Mouse (Mus musculus): Measurements from ENCODE around the gene Sfi1. TPM values are rescaled to one million over a fixed set of nuclear protein-coding genes. Genes with fewer than 3 reads are reported as not detected.
"Not testable (repeated sequence)": the region's sequence is repeated elsewhere in the genome, so short reads cannot be mapped to it uniquely, and the experiment has no call there.

Gene Sfi1
- polyA plus RNA-seq, 1 experiment from 2014 or later: 20.6 TPM

DNA sequence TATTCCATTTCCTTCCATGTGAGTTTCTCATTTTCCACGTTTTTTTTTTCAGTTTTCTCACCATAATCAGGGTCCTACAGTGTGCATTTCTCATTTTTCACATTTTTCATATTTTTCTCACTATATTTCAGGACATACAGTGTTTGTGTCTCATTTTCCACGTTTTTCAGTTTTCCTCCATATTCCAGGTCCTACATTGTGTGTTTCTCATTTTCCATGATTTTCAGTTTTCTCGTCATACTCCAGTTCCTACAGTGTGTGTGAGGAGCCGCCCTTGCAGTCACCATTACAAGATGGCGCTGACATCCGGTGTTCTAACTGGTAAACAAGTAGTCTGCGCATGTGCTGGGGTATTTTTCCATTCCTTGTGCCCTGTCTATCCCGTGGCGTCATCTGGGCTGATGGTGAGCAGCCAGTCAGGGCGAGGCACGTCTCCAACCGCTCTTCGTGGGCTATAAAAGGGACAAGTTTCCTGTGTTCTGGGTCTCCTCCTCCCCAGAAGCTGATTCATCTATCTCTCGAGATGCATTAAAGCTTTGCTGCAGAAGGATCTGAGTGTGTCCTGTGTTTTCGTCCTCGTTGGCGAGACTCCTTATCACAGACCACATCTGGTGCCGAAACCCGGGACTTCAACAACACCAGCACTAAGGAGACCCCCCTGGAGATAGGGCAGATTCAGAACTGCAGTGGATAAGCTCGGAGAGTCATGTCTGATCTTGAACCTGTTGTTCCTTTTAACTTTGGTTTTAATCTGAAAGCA lies 88.6 kb downstream of the Sfi1 start:
- H3K27me3 ChIP-seq (replicated peaks); H3K4me1 ChIP-seq; H3K4me3 ChIP-seq; H3K27ac ChIP-seq; H3K36me3 ChIP-seq (replicated peaks); ATAC-seq (replicated peaks); H3K9ac ChIP-seq; H3K4me2 ChIP-seq: not testable (repeated sequence)
- WGBS: 86% methylated on average over 20 of the region's 20 CpGs
- H3K9me3 ChIP-seq: peaks cover 45% of the 10 kb centered on the region

DNA sequence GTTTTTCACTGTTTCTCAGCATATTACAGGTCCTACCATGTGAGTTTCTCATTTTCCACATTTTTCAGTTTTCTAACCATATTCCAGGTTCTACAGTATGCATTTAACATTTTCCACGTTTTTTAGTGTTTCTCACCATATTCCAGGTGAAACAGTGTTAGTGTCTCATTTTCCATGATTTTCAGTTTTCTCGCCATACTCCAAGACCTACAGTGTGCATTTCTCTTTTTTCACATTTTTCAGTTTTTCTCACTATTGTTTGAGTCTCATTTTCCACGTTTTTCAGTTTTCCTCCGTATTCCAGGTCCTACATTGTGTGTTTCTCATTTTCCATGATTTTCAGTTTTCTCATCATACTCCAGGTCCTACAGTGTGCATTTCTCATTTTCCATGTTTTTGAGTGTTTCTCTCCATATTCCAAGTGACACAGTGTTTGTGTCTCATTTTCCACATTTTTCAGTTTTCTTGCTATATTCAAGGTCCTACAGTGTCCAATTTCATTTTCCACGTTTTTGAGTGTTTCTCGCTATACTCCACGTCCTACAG lies 89.6 kb downstream of the Sfi1 start:
- H3K27me3 ChIP-seq (replicated peaks): no peaks in the 10 kb centered on the region
- ATAC-seq (replicated peaks): no peak
- H3K4me2 ChIP-seq: no peak overlapping the region
- H3K4me1 ChIP-seq: no peaks in the 10 kb centered on the region
- H3K4me3 ChIP-seq: no peak overlapping the region
- no peak overlapping the region for H3K27ac ChIP-seq
- peaks cover 45% of the 10 kb centered on the region for H3K9me3 ChIP-seq
- 58% methylated on average over 7 of the region's 7 CpGs for WGBS
- H3K36me3 ChIP-seq (replicated peaks): no peaks in the 10 kb centered on the region
- H3K9ac ChIP-seq: no peak overlapping the region

DNA sequence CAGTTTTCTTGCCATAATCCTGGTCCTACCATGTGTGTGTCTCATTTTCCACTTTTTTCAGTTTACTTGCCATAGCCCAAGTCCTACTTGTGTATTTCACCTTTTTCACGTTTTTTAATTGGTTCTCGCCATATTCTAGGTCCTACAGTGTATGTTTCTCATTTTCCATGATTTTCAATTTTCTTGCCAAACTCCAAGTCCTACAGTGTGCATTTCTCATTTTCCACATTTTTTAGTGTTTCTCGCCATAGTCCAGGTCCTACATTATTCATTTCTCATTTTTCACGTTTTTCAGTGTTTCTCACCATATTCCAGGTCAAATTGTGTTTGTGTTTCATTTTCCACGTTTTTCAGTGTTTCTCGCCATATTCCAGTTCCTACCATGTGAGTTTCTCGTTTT lies 90.6 kb downstream of the Sfi1 start:
- not testable (repeated sequence) for H3K4me2 ChIP-seq; H3K36me3 ChIP-seq (replicated peaks); H3K27me3 ChIP-seq (replicated peaks); H3K27ac ChIP-seq; ATAC-seq (replicated peaks); H3K4me3 ChIP-seq; H3K9ac ChIP-seq; H3K4me1 ChIP-seq
- WGBS: 68% methylated on average over 7 of the region's 7 CpGs
- H3K9me3 ChIP-seq: peaks cover 45% of the 10 kb centered on the region

DNA sequence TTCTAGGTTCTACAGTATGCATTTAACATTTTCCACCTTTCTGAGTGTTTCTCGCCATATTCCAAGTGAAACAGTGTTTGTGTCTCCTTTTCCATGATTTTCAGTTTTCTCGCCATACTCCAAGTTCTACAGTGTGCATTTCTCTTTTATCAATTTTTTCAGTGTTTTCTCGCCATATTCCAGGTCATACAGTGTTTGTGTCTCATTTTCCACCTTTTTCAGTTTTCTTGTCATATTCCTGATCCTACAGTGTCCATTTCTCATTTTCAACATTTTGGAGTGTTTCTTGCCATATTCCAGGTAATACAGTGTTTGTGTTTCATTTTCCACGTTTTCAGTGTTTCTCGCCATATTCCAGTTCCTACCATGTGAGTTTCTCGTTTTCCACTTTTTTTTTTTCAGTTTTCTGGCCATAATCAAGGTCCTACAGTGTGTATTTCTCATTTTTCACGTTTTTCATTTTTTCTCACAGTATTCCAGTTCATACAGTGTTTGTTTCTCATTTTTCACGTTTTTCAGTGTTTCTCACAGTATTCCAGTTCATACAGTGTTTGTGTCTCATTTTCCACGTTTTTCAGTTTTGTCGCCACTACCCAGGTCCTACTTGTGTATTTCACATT lies 91.3 kb downstream of the Sfi1 start:
- H3K4me2 ChIP-seq: no peak overlapping the region
- H3K9ac ChIP-seq: no peak overlapping the region
- H3K9me3 ChIP-seq: peaks cover 45% of the 10 kb centered on the region
- 68% methylated on average over 10 of the region's 10 CpGs for WGBS
- no peaks in the 10 kb centered on the region for H3K36me3 ChIP-seq (replicated peaks)
- no peak overlapping the region for H3K4me3 ChIP-seq
- H3K27ac ChIP-seq: no peak overlapping the region
- H3K4me1 ChIP-seq: no peaks in the 10 kb centered on the region
- ATAC-seq (replicated peaks): no peak
- no peaks in the 10 kb centered on the region for H3K27me3 ChIP-seq (replicated peaks)

DNA sequence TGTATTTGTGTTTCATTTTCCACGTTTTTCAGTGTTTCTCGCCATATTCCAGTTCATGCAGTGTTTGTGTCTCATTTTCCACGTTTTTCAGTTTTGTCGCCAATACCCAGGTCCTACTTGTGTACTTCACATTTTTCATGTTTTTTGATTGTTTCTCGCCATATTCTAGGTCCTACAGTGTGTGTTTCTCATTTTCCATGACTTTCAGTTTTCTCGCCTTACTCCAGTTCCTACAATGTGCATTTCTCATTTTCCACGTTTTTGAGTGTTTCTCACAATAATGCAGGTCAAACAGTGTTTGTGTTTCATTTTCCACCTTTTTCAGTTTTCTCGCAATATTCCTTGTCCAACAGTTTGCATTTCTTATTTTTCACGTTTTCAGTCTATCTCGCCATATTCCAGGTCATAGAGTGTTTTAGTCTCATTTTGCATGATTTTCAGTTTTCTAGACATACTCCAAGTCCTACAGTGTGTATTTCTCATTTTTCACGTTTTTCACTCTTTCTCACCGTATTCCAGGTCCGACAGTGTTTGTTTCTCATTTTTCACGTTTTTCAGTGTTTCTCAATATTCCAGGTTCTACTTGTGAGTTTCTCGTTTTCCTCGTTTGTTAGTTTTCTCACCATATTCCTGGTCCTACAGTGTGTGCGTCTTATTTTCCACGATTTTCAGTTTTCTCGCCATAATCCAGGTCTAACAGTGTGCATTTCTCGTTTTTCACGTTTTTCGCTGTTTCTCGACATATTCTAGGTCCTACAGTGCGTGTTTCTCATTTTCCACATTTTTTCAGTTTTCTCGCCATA lies 92.0 kb downstream of the Sfi1 start:
- WGBS: 75% methylated on average over 25 of the region's 25 CpGs
- Histone ChIP-seq H3K4me2 (no peak overlapping the region), H3K9ac (no peak overlapping the region), H3K4me3 (no peak overlapping the region), H3K9me3 (peaks cover 45% of the 10 kb centered on the region), H3K27me3 (replicated peaks) (no peaks in the 10 kb centered on the region), H3K27ac (no peak overlapping the region), H3K4me1 (no peaks in the 10 kb centered on the region), H3K36me3 (replicated peaks) (no peaks in the 10 kb centered on the region)
- ATAC-seq (replicated peaks): no peak

DNA sequence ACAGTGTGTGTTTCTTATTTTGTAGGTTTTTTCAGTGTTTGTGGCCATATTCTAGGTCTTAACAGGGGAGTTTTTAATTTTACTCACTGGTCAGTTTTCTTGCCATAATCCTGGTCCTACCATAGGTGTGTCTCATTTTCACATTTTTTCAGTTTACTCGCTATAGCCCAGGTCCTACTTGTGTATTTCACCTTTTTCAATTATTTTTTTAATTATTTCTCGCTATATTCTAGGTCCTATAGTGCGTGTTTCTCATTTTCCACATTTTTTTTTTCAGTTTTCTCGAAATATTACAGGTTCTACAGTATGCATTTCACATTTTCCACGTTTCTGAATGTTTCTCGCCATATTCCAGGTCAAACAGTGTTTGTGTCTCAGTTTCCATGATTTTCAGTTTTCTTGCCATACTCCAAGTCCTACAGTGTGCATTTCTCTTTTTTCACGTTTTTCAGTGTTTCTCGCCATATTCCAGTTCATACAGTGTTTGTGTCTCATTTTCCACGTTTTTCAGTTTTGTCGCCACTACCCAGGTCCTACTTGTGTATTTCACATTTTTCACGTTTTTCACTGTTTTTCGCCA lies 93.1 kb downstream of the Sfi1 start:
- peaks cover 45% of the 10 kb centered on the region for H3K9me3 ChIP-seq
- H3K4me3 ChIP-seq; H3K27ac ChIP-seq; H3K27me3 ChIP-seq (replicated peaks); H3K9ac ChIP-seq; H3K36me3 ChIP-seq (replicated peaks); H3K4me1 ChIP-seq; H3K4me2 ChIP-seq; ATAC-seq (replicated peaks): not testable (repeated sequence)
- 74% methylated on average over 12 of the region's 12 CpGs for WGBS

Other genes starting within 250 kb of the Sfi1 start
- 63.7 and 66.0 TPM in 2 replicates for gene Eif4enif1, start 8.9 kb upstream of the Sfi1 start, polyA plus RNA-seq (2015; fragmentation: Nextera tagmentation; extraction: Ambion mirVana)
- gene Drg1, start 73.0 kb upstream of the Sfi1 start, polyA plus RNA-seq (2015; fragmentation: Nextera tagmentation; extraction: Ambion mirVana): 215 and 221 TPM in 2 replicates
- gene Patz1, start 95.4 kb upstream of the Sfi1 start, polyA plus RNA-seq (2015; fragmentation: Nextera tagmentation; extraction: Ambion mirVana): 60.9 and 63.2 TPM in 2 replicates
- 26.5 and 26.6 TPM in 2 replicates for gene Pik3ip1, start 136.9 kb upstream of the Sfi1 start, polyA plus RNA-seq (2015; fragmentation: Nextera tagmentation; extraction: Ambion mirVana)
- 173 and 193 TPM in 2 replicates for gene Limk2, start 215.7 kb upstream of the Sfi1 start, polyA plus RNA-seq (2015; fragmentation: Nextera tagmentation; extraction: Ambion mirVana)

All from midbrain, embryonic 15.5 days (tissue).